Mouse (Mus musculus): ENCODE measurements around the gene Trio. TPM values are rescaled to one million over a fixed set of nuclear protein-coding genes. Genes with fewer than 3 reads are reported as not detected.

The Trio gene
- total and polyA plus RNA-seq, 3 experiments = 37.0 to 62.9 (median 44.5) TPM

DNA sequence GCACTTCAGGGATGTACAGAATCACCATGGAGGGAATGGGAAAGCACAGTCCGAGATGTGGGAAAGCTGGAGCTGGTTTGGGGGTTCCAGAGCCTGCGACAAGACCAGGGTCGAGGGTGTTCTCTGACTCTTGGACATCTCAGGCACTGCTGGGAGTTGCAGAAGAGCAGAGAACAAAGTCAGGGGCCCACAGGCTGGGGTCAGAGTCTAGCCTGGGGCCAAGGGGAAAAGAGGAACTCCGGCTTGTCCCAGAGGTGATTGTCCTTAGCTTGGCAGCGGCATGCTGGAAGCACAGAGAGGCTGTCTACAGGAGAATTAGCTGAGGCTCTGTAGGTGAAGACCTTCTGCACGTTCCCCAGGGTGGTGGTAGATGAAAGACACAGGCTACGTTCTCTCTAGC is 307.0 kb downstream of the Trio start:
- DNase-seq = no peak

GRCm38 (mm10) chr15:27715331-27715730 is 310.3 kb downstream of the Trio start:
- peak; percentile 26 for DNase-seq

DNA sequence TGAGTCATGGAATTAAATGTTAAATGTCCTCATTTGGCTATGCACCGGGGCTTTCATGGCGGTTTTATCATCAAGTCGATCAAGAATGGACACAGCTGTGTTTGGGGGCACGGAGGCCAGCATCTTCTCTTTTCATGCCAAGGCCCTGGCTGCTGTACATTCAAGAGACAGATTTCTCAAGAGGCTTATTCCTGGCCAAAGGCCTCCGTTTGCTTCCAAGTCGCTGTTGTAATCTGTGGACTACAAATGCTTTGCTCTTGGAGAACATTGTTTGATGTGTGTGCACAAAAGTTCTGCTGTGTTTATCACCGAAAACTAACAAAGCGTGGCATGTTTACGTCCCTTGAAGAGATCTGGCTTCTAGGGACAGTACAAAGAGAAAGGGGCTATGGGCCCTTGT is 314.9 kb downstream of the Trio start:
- no peak for DNase-seq

DNA sequence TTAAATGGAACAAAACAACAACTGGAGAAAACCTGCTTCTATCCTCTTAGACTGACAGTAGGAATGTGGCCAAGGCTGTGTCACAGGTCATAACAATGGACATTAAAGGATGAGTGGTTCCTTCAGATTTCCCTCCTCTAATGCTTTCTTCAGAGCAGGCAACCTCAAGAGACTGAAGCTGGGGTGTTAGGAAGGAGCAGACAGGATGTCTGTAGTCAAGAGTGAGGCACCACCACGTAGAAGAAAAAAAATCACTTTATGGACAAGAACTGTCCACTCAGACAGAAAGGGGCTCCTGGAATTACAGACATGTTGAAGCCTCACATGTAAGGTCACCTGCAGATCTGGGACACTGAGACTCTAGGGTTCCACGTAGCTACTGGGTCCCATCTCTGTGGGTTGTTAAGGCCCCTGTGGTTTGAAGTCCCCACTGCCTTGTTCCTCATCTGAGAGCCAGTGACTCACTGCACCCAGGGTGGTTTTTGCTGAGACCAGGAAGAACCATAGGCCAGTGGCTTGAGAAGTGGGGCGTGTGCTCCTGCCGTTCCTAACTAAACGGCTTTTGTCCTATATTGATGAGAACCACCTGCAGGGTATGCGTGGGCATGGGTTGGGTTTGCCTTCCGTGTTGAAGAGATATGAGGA is 316.6 kb downstream of the Trio start:
- DNase-seq = no peak

DNA sequence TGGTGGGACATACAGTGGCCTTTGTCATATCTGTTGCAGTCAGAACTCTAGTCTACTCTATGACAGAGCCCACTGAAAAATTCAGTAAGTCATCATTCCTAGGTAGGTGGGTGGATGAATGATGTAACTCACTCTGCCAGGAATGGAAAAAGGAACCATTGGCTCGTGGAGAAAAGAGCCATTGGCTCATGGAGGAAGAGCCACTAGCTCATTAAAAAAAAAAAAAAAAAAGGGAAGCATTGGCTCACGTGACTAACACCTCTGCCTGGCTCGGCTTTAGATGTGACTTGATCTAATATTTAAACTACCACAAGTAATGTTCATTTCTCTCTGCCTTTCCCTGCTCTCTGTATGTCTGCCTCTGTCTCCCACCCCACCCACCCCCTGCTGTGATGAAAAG is 317.1 kb downstream of the Trio start:
- no peak for DNase-seq

GRCm38 (mm10) chr15:27702972-27703313 is 322.7 kb downstream of the Trio start:
- no peak for DNase-seq

DNA sequence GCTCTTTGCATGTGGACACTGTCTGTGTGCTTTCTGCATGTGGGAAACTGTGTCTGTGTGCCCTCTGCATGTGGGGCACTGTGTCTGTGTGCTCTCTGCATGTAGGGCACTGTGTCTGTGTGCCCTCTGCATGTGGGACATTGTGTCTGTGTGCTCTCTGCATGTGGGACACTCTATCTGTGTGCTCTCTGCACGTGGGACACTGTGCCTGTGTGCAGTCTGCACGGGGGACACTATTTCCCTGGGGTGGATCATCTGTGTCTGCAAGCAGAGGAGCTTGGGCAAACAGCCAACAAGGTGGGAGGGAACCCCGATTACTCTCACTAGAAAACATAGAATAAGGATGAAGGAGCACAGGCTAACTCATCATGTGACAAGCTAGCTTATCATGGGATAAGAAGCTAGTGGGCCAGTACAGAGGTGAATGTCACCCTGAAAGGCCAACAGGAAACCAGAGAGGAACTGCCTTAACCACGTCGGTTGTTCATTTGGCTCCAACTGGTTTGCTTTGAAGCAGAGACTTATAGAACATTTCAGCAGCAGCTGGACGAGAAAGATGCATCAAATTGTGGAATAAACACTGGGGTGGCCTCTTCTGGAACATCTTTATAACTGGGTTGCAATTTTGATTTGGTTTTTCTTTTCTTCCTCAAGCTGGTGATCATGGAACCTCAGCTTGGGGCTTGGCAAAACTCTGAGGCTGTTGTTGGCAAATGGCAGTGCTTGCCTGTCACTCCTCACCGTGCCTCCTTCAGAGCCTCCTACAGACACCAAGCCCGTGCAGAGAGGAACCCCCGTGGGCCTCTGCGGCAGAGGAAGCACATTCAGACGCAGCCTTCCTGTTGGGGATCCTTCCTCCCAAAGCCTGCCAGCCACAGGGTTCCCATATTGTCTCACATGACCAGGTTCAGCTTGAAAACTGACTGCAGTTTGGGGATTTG is 323.3 kb downstream of the Trio start:
- DNase-seq = peak; percentile 23

DNA sequence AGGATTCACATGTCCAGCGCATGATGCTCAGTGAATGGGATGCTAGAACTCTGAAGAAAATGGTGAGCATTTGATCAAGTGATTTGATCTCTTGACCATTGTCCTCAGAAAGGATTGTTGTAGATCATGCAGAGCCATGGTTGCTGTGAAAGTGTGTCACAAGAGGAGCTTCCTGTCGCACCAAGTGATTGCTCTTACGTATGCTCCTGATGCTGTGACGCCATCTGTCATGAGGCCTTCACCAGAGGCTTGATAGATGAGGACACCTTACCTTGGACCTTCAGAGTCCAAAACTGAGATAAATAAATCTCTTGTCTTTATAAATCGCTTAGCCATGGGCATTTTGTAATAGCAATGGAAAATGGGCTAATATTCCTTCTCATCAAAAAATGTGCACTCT is 328.0 kb downstream of the Trio start:
- no peak for DNase-seq

- no peak for DNase-seq
These were observed 332.4 kb downstream of the Trio start for GRCm38 (mm10) chr15:27693235-27693634.

DNA sequence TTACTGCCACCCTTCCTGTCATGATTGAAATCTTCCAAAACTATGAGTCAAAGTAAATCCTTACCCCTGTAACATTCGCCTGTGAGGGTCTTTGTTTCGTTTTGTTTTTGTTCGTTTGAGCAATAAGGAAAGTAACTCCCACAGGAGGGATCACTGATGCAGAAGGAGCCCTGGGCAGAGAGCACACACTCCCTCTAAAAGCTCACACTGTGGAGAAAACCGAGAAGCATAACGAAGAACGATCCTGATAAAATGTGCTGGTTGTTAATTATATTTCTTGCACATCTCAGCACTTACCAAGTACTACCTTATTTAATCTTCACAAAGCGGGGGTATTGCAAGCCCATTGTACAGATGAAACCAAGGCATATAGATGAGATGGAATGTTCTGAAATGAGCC is 333.5 kb downstream of the Trio start:
- DNase-seq = no peak

GRCm38 (mm10) chr15:27691213-27691612 is 334.4 kb downstream of the Trio start:
- DNase-seq = no peak

DNA sequence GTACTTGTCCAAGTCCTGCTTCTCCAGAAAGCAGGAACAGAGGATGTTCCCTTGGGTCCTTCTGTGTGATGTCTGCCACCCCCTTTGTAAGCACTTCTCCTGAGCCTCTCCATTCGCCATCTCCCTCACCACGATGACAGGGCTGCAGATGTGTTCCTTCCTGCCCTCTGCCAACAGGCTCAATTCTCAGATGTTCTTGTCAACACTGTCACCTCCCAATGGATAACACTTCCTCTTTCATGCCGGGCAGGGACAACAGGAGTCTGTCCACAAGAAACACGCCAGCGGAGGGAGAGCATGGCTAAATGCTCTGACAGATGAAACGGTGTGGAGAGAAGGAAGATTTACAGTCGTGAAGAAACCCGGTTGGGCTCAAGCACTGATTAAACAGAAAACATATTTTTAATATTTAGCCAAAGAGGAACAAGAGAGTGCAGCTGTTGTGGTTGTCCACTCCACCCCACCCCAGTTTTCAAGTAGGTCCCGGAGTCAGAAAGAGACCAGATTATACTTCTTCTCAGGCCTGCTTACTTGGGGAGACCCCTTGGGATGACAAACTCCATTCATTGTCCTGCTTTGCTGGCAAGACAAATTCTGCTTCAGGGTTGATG is 337.5 kb downstream of the Trio start:
- no peak for DNase-seq

DNA sequence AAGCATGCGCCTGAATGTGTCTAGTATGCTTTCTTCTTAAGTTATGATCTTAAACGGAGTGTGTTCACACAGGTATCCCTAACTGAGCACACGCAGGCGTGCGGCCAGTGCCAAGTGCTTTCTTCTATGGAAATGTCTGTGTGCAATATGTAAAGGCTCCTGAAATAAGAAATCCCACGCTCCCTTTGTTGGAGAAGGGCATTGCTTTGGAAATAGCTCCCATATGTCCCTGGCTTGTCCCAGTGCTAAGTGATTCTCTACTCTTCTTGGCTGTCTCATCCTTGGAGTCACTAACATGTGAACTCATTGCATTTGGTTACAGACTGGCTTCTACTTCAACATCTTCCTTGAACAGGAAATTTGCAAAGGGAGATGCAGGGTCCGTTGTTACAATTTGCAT is 340.8 kb downstream of the Trio start:
- no peak for DNase-seq

GRCm38 (mm10) chr15:27683206-27683605 is 342.4 kb downstream of the Trio start:
- DNase-seq = no peak

- no peak for DNase-seq
These were observed 343.0 kb downstream of the Trio start for GRCm38 (mm10) chr15:27682619-27683018.

GRCm38 (mm10) chr15:27681419-27682187 is 344.0 kb downstream of the Trio start, which contains the start of gene Otulinl:
Gene Otulinl, minus strand, starts transcription at chr15:27681579.
- peak; percentile 97 for DNase-seq

DNA sequence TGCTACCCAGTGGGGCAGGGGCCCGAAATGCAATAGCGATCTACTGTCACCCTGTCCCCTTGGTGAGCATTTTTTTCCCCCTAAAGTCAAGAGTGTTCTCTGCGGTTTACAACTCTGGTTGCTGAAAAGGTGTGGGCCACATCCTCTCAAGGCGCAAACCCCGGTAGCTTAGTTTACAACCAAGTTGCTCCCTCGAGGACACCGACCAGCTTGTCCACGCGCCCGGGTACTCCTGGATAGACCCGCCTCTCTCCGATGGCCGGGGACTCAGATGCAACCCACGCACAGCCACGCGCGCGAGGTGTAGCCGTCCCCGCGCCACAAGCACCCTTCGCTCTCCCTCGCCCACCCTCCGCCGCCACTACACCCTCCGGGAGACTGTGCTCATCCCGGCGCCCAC is 344.7 kb downstream of the Trio start:
- no peak for DNase-seq

Other genes with a start within 250 kb of the Trio start
- under 1 TPM; 0.03 to 0.12 TPM for gene Dnah5, start 177.9 kb upstream of the Trio start, total RNA-seq (2021)
- gene Dnah5, start 177.9 kb upstream of the Trio start, polyA plus RNA-seq (2012; rRNA removed) = 0.01 TPM in 1 of 2 replicates, not detected in the other